Mouse (Mus musculus): ENCODE measurements around the gene Gna15.

- TF ChIP-seq CTCF (IDR thresholded peaks at IDR 0.05; ENCODE audit: borderline replicate concordance, extremely low read depth, insufficient read depth, insufficient read length): no peak
- no peak for TF ChIP-seq POLR2A (IDR thresholded peaks at IDR 0.05; ENCODE audit: borderline replicate concordance, extremely low read depth, insufficient read depth, insufficient read length, poor library complexity, severe bottlenecking)
These were observed 71.1 kb downstream of the Gna15 start for GRCm38 (mm10) chr10:81452947-81453288.
